Mouse (Mus musculus) stomach, embryonic 16.5 days (tissue): ENCODE results near the gene Capns1. TPM values are rescaled to one million over a fixed set of nuclear protein-coding genes. Genes with fewer than 3 reads are reported as not detected.
A peak's percentile ranks its signal among the peaks of the same experiment; 100 is the strongest.

ENCODE experiments used
- ATAC-seq: fragments of 200-750 bp; cut with Nextera tagmentation; 2 replicates; pipeline ENCODE4 v1.8.0; 2017; ENCODE audit warnings: moderate number of reproducible peaks, moderate TSS enrichment; ENCODE audit not compliant: insufficient read depth, low FRiP score
- H3K27ac ChIP-seq: fragments of 300-500 bp; sonication (generic); 2 replicates; pipeline ENCODE4 v1.5.1; 2014; ENCODE audit warnings: low read length
- H3K27me3 ChIP-seq: fragments of 300-500 bp; sonication (generic); 2 replicates; pipeline ENCODE4 v1.6.1; 2014; ENCODE audit warnings: low read length, control low read depth, mixed read lengths; ENCODE audit not compliant: control insufficient read depth, insufficient read depth
- H3K36me3 ChIP-seq: fragments of 300-500 bp; sonication (generic); 2 replicates; pipeline ENCODE4 v1.6.1; 2014; ENCODE audit warnings: low read length; ENCODE audit not compliant: control insufficient read depth, insufficient read depth
- H3K4me1 ChIP-seq: fragments of 300-500 bp; sonication (generic); 2 replicates; pipeline ENCODE4 v1.6.1; 2014; ENCODE audit warnings: low read length, control low read depth, mixed read lengths; ENCODE audit not compliant: control insufficient read depth, insufficient read depth
- H3K4me2 ChIP-seq: fragments of 300-500 bp; sonication (generic); 2 replicates; pipeline ENCODE4 v1.6.1; 2014; ENCODE audit warnings: low read depth, low read length, mixed read lengths
- H3K4me3 ChIP-seq: fragments of 300-500 bp; sonication (generic); replicated peaks from 2 replicates; pipeline ENCODE4 v1.5.1; 2014; ENCODE audit warnings: mild to moderate bottlenecking, low read length
- H3K9ac ChIP-seq: fragments of 300-500 bp; sonication (generic); 2 replicates; pipeline ENCODE4 v1.6.1; 2014; ENCODE audit warnings: low read length
- H3K9me3 ChIP-seq: fragments of 300-500 bp; sonication (generic); replicated peaks from 2 replicates; pipeline ENCODE4 v1.6.1; 2016; ENCODE audit warnings: low read length, control low read depth; ENCODE audit not compliant: control insufficient read depth
- WGBS: fragments of 180-500 bp; shearing (Covaris S2); extraction: QIAGEN DNeasy Blood & Tissue Kit; methylation state at CpG from one replicate; pipeline ENCODE4 v1.1.7; 2014; 5-methylcytosine and 5-hydroxymethylcytosine counted together
- polyA plus RNA-seq: library from polyadenylated mRNA; unstranded; fragments of >200 nt; fragmentation: Nextera tagmentation; extraction: Ambion mirVana; gene quantifications from 2 replicates; pipeline ENCODE4 v1.2.1, GENCODE M21; 2015

Gene Capns1
- polyA plus RNA-seq, 1 experiment from 2014 or later: 90.0 TPM

DNA sequence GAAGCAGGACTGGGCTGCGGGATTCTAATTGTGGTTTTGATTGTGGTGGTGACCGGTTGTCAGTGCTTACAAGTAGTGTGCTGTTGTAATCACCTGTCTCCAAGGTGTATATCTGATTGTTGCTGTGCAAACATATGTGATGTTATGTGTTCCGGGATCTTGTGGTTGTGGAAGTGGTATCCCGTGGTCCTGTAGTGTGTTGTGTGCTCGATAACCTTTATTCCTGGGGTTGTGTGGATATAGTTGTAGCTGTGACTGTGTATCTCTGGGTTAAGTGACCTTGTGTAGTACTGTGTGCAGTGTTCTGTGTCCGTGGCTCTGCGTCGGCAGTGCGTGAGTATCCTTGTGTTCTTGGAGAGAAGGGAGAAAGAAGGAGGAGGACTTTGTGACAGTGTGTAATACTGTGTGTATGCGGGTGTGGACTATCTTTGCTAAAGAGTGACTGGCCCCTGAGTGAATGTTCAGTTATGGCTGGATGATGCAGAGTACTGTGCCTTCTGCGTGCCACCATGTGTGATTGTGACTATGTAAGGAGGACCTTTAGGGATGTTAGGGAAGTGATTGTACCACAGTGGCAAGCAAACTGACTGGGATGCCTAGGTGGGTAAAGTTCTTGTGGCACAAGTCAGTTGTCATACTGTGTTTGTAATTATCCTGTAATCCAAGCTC, 28.2 kb downstream of the Capns1 start:
- Histone ChIP-seq H3K4me2 (peak overlapping the region; percentile 84), H3K9me3 (peaks cover 24% of the 10 kb centered on the region), H3K27ac (peak overlapping the region; percentile 86; the same call in 1 of the 2 replicates), H3K27me3 (no peaks in the 10 kb centered on the region), H3K4me1 (peaks cover 8% of the 10 kb centered on the region; the same call in 1 of the 2 replicates), H3K9ac (peak overlapping the region; percentile 95), H3K36me3 (peaks cover 19% of the 10 kb centered on the region; the same call in 1 of the 2 replicates), H3K4me3 (peak overlapping the region; percentile 86)
- peak; percentile 15 for ATAC-seq
- 20% methylated on average over 11 of the region's 11 CpGs for WGBS

DNA sequence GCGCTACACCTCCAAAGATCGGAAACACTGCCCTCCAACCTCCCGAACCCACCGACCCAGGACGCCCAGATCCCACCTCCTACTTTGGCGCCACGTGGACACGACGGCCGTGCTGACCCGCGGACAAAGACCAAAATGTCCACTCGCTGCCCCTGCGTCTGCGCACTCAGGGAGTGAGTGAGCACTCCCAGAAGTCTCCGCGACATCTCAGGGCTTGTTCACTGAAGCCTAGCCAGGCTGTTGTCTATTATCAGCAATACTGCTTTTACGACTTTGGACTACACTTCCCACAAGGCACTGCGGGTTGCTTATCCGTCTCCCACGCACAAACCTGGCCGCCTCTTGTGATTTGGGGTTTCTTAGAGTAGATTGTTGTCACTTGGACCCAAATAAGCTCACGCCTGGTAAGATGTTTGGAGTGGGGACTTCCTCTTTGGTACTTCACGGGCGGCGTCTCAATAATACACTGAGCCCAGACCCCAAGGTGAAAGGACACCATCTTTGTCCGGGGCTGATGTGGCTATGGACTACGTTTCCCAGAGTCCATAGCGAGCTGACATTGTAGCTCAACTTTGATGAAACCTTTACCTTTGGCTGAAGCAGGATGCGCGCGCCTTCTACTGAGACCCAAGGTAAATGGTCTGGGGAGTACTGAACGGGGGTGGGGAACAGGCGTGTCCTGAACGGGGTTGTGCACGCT, 28.9 kb downstream of the Capns1 start, which contains the start of gene Zfp146:
Zfp146 (minus strand) TSS at position 168 of the 700 bp plus-strand sequence.
- H3K27me3 ChIP-seq: no peaks in the 10 kb centered on the region
- H3K4me3 ChIP-seq: peak within 1 kb of the TSS; percentile 86
- H3K9me3 ChIP-seq: peaks cover 31% of the 10 kb centered on the region
- peak within 1 kb of the TSS; percentile 95 for H3K9ac ChIP-seq
- ATAC-seq: peak; percentile 98
- H3K36me3 ChIP-seq: peaks cover 25% of the 10 kb centered on the region
- H3K4me2 ChIP-seq: peak within 1 kb of the TSS; percentile 84
- peak within 1 kb of the TSS; percentile 93 for H3K27ac ChIP-seq
- peaks cover 8% of the 10 kb centered on the region; the same call in 1 of the 2 replicates for H3K4me1 ChIP-seq
- under 1% methylated on average over 36 of the region's 36 CpGs for WGBS

DNA sequence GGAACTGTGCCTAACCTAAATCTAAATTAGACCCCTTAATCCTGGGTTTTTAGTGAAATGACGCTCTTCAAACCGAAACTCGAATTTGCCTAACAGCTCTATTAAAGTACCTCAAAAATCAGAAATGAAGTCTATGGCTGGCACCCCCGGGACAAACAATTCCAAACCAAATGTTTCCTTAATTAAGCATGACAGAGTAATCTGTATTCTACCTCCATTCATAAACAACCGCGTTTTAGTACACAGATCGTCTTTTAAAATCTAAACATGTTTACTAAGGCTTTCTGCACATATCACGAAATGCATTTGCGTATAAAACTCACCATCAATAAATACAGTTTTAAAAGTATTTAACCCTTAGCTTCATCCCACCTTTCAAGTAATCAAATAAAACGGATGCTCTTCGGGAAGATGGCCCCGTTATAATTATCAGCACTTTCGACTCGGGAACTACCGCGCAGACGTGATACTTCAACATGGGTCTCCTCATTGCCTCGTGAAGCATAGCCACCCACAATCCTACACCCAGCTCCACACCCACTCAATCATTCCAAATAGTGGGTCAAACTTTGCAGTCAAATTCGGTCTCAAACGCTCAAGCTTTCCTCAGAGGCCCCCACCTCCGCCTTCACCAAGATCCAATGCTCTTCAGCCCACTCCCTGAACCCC, 29.6 kb downstream of the Capns1 start:
- peaks cover 8% of the 10 kb centered on the region; the same call in 1 of the 2 replicates for H3K4me1 ChIP-seq
- no peak for ATAC-seq
- peaks cover 36% of the 10 kb centered on the region for H3K9me3 ChIP-seq
- H3K27ac ChIP-seq: peak overlapping the region; percentile 93
- H3K4me2 ChIP-seq: peak overlapping the region; percentile 84
- H3K36me3 ChIP-seq: peaks cover 30% of the 10 kb centered on the region
- H3K4me3 ChIP-seq: peak overlapping the region; percentile 86
- H3K27me3 ChIP-seq: no peaks in the 10 kb centered on the region
- H3K9ac ChIP-seq: peak overlapping the region; percentile 95
- WGBS: 3% methylated on average over 21 of the region's 21 CpGs

DNA sequence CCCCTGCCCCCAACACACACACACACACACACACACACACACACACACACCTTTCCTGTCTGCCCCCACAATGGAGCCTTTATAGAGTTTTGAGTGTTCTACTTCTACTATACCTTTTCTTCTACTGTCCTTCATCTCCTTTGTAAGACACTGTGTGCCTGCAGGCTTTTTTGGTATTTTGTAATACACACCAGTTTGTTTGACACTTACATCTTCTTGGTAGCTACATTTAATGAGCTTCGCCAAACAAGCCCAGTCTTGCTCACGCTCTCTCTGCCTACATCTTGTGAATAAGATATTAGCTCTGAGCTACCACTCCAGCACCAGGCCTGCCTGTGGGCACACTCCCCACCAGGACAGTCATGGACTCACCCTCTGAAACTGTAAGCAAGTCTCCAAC, 33.9 kb downstream of the Capns1 start:
- no peak overlapping the region for H3K4me2 ChIP-seq
- ATAC-seq: no peak
- no peak overlapping the region for H3K9ac ChIP-seq
- H3K27me3 ChIP-seq: no peaks in the 10 kb centered on the region
- no peak overlapping the region for H3K4me3 ChIP-seq
- H3K4me1 ChIP-seq: peaks cover 4% of the 10 kb centered on the region; the same call in 1 of the 2 replicates
- H3K36me3 ChIP-seq: peaks cover 70% of the 10 kb centered on the region
- no peak overlapping the region for H3K27ac ChIP-seq
- 96% methylated on average over 2 of the region's 2 CpGs for WGBS
- H3K9me3 ChIP-seq: peaks cover 73% of the 10 kb centered on the region

DNA sequence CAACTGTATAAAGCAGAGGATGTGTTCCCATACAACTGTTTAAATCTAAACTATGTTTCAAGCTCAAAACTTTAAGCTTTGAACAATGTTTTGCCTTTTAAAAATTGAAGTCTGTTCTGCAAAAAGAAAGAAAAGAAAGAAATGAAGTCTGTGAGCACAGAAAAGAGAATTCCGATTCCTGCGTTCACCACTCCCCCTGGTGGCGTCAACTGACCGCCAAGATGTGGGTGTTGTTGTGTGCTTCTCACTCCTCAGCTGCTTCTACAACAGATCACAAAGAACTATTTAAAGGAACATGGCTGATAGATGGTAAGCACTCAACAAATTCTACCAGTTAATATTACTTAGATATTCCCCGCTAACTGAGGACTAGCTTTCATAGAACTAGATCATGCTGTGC, 35.5 kb downstream of the Capns1 start:
- Histone ChIP-seq H3K4me3 (no peak overlapping the region), H3K36me3 (peaks cover 86% of the 10 kb centered on the region)

DNA sequence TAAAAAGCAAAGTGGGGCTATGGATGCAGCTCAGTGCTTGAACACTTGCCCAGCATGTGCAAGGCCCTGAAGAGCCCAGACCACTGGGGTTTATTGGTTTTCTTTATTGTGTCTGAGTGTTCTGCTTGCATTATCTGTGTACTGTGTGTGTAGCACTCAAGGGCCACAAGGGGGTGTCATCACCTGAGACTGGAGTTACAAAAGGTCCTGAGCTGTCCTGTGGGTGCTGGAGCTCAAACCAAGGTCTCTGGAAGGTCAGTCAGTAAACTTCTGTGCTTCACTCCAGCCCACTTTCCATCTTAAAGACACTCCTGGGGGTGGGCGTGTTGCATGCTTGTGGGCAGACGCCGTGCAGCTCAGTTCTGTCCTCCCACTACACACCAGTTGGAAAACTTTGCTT, 43.1 kb downstream of the Capns1 start:
- over 99% methylated on average over 3 of the region's 3 CpGs for WGBS
- no peak for ATAC-seq
- no peaks in the 10 kb centered on the region for H3K4me1 ChIP-seq
- no peak overlapping the region for H3K4me2 ChIP-seq
- H3K9me3 ChIP-seq: peaks cover 76% of the 10 kb centered on the region
- no peak overlapping the region for H3K9ac ChIP-seq
- H3K4me3 ChIP-seq: no peak overlapping the region
- H3K27me3 ChIP-seq: no peaks in the 10 kb centered on the region
- no peak overlapping the region for H3K27ac ChIP-seq
- peaks cover 60% of the 10 kb centered on the region for H3K36me3 ChIP-seq

More for the DNA sequence above, 35.5 kb downstream of the Capns1 start:
- Histone ChIP-seq H3K4me2 (no peak overlapping the region), H3K9me3 (peaks cover 90% of the 10 kb centered on the region), H3K4me1 (peaks cover 2% of the 10 kb centered on the region; the same call in 1 of the 2 replicates), H3K27me3 (no peaks in the 10 kb centered on the region), H3K27ac (no peak overlapping the region), H3K9ac (no peak overlapping the region)
- 98% methylated on average over 5 of the region's 5 CpGs for WGBS
- no peak for ATAC-seq

DNA sequence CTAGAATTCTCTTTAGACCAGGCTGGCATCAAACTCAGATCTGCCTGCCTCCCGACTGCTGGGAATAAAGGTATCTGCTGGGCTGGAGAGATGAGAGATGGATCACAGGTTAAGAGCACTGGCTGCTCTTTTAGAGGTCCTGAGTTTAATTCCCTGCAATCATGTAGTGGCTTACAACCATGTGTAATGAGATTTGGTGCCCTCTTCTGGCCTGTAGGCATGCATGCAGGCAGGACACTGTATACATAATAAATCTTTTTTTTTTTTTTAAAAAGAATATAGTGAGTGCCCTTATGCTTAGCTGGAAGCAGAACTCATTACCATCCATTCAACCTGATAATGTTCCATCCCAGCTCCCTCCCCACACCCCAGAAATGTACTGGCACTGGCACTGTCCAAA, 44.6 kb downstream of the Capns1 start:
- H3K9me3 ChIP-seq: peaks cover 78% of the 10 kb centered on the region
- peaks cover 59% of the 10 kb centered on the region for H3K36me3 ChIP-seq

DNA sequence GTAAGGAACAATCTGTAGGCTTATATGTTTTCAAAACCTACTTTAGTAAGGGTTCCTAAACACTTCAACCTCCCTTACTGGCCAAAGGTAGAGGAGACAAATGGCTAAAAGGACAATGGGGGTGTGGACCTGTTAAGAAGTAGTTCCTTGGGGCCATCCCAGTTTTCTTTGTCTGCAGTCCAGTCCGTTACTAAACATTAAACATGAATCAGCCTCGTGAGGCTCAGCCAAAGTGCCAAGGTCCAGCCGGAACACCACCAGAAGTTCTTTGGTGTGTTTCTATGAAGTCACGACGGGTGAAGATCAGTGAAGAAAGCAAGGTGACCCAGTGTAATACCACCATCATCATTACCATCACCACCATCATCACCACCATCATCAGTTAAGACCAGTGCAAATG, 51.6 kb downstream of the Capns1 start:
- ATAC-seq: no peak
- WGBS: 98% methylated on average over 5 of the region's 5 CpGs
- H3K9ac ChIP-seq: no peak overlapping the region
- H3K9me3 ChIP-seq: peaks cover 43% of the 10 kb centered on the region
- H3K4me3 ChIP-seq: no peak overlapping the region
- peaks cover 4% of the 10 kb centered on the region for H3K4me1 ChIP-seq
- H3K27me3 ChIP-seq: no peaks in the 10 kb centered on the region
- peaks cover 28% of the 10 kb centered on the region; the same call in 1 of the 2 replicates for H3K36me3 ChIP-seq
- H3K4me2 ChIP-seq: no peak overlapping the region
- no peak overlapping the region for H3K27ac ChIP-seq

More for the DNA sequence above, 44.6 kb downstream of the Capns1 start:
- Histone ChIP-seq H3K4me3 (no peak overlapping the region), H3K4me1 (no peaks in the 10 kb centered on the region), H3K9ac (no peak overlapping the region), H3K4me2 (no peak overlapping the region), H3K27me3 (no peaks in the 10 kb centered on the region), H3K27ac (no peak overlapping the region)
- ATAC-seq: no peak
- WGBS: 90% methylated on average over 1 of the region's 1 CpGs
